Mouse (Mus musculus) ES-Bruce4 (cell line): ENCODE measurements around the gene Uaca.

Source experiments
- CTCF ChIP-seq: IDR thresholded peaks from one replicate; pipeline ENCODE4 v1.8.1; 2011; ENCODE audit warnings: low read depth, low read length
- EP300 ChIP-seq: IDR thresholded peaks from 2 replicates; pipeline ENCODE4 v1.6.1; 2011; ENCODE audit warnings: low read depth, low read length; ENCODE audit not compliant: insufficient read depth
- POLR2A ChIP-seq: IDR thresholded peaks from one replicate; pipeline ENCODE4 v1.8.1; 2011; ENCODE audit warnings: low read length; ENCODE audit not compliant: insufficient read depth

DNA sequence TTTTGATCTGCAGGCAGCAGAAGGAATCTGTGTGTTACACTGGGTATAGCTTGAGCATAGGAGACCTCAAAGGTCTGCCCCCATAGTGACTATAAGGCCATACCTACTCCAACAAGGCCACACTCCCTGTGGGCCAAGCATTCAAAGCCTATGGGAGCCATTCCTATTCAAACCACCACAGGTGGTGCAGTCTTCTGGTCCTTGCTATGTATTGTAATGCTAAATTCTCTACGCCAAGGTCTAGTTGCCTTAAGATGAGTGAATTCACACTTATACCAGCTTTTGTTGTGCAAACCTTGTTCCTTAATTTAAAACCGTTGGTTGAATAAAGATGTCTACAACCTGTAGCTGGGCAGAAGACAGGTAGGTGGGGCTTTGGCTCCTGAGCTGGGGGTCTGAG is 46.2 kb upstream of the Uaca start:
- TF ChIP-seq CTCF (no peak), POLR2A (no peak), EP300 (no peak)
